Mouse (Mus musculus): ENCODE results near the gene Nr1h2. TPM values are rescaled to one million over a fixed set of nuclear protein-coding genes. Genes with fewer than 3 reads are reported as not detected.

Nr1h2 gene
- total and polyA plus RNA-seq, 3 experiments, result 49.7 to 84.8 (median 53.7) TPM

DNA sequence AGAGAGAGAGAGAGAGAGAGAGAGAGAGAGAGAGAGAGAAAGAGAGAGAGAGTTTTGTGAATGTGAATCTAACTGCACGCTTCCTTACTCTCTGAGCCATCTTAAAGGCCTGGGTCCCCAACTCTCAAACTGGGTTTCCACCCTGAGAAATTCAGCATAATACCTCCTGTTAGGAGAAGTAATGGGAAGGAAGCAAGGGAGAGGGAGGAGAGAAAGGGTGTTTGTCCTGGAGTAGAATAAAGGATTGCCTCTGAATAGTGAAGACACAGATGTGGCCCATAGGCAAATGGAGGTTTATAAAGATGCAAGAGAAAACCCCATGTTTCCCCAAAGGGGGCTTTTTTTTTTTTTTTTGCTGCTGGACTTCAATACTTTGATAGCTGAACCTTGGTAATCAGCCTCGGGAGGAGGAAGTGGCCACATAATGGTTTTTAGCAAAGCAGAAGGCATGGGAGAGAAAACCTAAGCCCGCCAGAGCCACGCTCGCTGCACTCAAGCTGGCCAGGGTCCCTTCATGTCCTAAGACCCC lies 19.3 kb upstream of the Nr1h2 start:
- H3K27ac ChIP-seq, result no peak overlapping the region
- no peak overlapping the region for H3K9ac ChIP-seq (ENCODE audit: low read depth, low read length)
- H3K36me3 ChIP-seq (ENCODE audit: control insufficient read depth, insufficient read depth, low read length), result no peaks in the 10 kb centered on the region
- no peaks in the 10 kb centered on the region for H3K79me2 ChIP-seq (replicated peaks; ENCODE audit: control insufficient read depth, insufficient read depth, low read length)
- H3K4me3 ChIP-seq, result no peak overlapping the region
- 68% methylated on average over 5 of the region's 5 CpGs for WGBS
- no peak for TF ChIP-seq POLR2A (IDR thresholded peaks at IDR 0.05; ENCODE audit: insufficient read depth, low read depth, low read length)
- TF ChIP-seq CTCF (IDR thresholded peaks at IDR 0.05), result no peak
- TF ChIP-seq EP300 (IDR thresholded peaks at IDR 0.05; ENCODE audit: insufficient read depth, low read depth, low read length), result no peak
- DNase-seq, result no peak
- no peaks in the 10 kb centered on the region for H3K27me3 ChIP-seq (ENCODE audit: control insufficient read depth, insufficient read depth, low read length)
- H3K4me1 ChIP-seq (ENCODE audit: control insufficient read depth, insufficient read depth, low read length), result no peaks in the 10 kb centered on the region
- intact Hi-C loops (cut with DNase I), result no loop called here

DNA sequence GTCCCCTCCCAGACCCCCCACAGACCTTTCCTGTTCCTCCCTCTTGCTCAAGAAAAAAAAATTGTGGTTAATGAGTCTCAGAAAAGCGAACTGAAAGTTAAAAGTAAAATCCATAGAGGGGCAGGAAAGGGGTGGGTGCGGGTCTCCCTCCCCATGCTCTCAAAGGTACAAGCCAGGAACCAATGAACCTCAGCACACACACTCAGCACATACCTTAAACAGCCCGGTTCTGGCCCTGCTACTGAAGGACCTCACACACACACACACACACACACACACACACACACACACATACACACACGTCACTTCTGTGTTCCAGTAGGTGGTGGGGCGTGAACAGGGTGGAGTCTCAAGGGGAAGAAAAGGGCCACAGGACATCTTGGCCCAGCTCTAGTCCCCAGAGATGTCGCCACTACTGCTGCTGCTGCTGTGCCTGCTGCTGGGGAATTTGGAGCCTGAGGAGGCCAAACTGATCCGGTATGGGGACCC lies 18.5 kb upstream of the Nr1h2 start, which contains the start of gene Napsa:
Gene Napsa, plus strand, starts transcription at position 168 of the 489 bp plus-strand sequence.
- no peaks in the 10 kb centered on the region for H3K27me3 ChIP-seq (ENCODE audit: control insufficient read depth, insufficient read depth, low read length)

DNA sequence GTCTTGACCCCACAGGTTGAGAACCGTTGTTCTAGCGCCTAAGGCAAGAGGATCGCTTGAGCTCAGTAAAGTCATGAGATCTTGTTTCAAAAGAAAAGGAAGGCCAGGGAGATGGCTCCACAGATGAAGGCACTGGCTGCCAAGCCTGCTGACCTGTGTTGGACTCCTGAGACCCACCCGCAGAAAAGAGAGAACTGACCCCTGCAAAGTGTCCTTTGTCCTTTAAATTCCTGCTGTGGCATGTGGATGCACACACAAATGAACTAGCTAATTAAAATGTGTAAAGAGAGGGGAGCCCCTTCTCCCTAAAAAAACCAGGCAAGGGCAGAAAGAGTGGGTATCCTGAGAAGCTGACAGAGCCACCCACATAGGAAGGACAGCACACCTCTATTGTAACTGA lies 18.1 kb upstream of the Nr1h2 start:
- no peaks in the 10 kb centered on the region for H3K4me1 ChIP-seq (ENCODE audit: control insufficient read depth, insufficient read depth, low read length)
- H3K4me3 ChIP-seq, result no peak overlapping the region
- H3K36me3 ChIP-seq (ENCODE audit: control insufficient read depth, insufficient read depth, low read length), result no peaks in the 10 kb centered on the region
- intact Hi-C loops (cut with DNase I), result no loop called here
- H3K27ac ChIP-seq, result no peak overlapping the region
- 74% methylated on average over 4 of the region's 4 CpGs for WGBS
- no peaks in the 10 kb centered on the region for H3K27me3 ChIP-seq (ENCODE audit: control insufficient read depth, insufficient read depth, low read length)
- H3K79me2 ChIP-seq (replicated peaks; ENCODE audit: control insufficient read depth, insufficient read depth, low read length), result no peaks in the 10 kb centered on the region
- DNase-seq, result no peak
- H3K9ac ChIP-seq (ENCODE audit: low read depth, low read length), result no peak overlapping the region
- TF ChIP-seq EP300 (IDR thresholded peaks at IDR 0.05; ENCODE audit: insufficient read depth, low read depth, low read length) (no peak), POLR2A (IDR thresholded peaks at IDR 0.05; ENCODE audit: insufficient read depth, low read depth, low read length) (no peak), CTCF (IDR thresholded peaks at IDR 0.05) (no peak)

More for the DNA sequence above, 18.5 kb upstream of the Nr1h2 start, which contains the start of gene Napsa:
- intact Hi-C loops (cut with DNase I), result no loop called here
- H3K4me1 ChIP-seq (ENCODE audit: control insufficient read depth, insufficient read depth, low read length), result no peaks in the 10 kb centered on the region
- no peaks in the 10 kb centered on the region for H3K79me2 ChIP-seq (replicated peaks; ENCODE audit: control insufficient read depth, insufficient read depth, low read length)
- TF ChIP-seq EP300 (IDR thresholded peaks at IDR 0.05; ENCODE audit: insufficient read depth, low read depth, low read length), result no peak
- TF ChIP-seq POLR2A (IDR thresholded peaks at IDR 0.05; ENCODE audit: insufficient read depth, low read depth, low read length), result no peak
- no peak for TF ChIP-seq CTCF (IDR thresholded peaks at IDR 0.05)
- no peak within 1 kb of the TSS for H3K4me3 ChIP-seq
- peak in 1 of 2 experiments; percentile 45 for DNase-seq
- H3K27ac ChIP-seq, result no peak within 1 kb of the TSS
- no peaks in the 10 kb centered on the region for H3K36me3 ChIP-seq (ENCODE audit: control insufficient read depth, insufficient read depth, low read length)
- 41% methylated on average over 7 of the region's 7 CpGs for WGBS
- H3K9ac ChIP-seq (ENCODE audit: low read depth, low read length), result no peak within 1 kb of the TSS

DNA sequence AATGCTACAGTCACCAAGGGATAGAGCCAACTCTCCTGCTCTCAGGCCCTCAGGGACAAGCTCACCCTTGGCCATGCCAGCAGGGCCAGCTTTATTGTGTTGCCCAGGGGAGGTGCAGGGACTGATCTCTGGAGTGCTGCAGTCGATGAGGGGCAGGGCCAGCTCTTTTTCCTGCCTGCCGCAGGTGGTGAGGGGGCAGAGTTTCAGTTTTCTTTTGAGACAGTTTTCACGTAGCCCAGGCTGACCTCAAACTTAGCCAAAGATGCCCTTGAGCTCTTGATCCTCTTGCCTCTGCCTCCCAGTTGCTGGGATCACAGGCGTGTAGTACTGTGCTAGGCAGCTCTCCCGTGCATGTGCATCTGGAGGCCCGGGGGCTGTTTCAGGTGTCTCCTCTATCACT lies 17.2 kb upstream of the Nr1h2 start:
- H3K27ac ChIP-seq, result no peak overlapping the region
- TF ChIP-seq CTCF (IDR thresholded peaks at IDR 0.05), result no peak
- no peak for TF ChIP-seq EP300 (IDR thresholded peaks at IDR 0.05; ENCODE audit: insufficient read depth, low read depth, low read length)
- no peak for TF ChIP-seq POLR2A (IDR thresholded peaks at IDR 0.05; ENCODE audit: insufficient read depth, low read depth, low read length)
- no peaks in the 10 kb centered on the region for H3K36me3 ChIP-seq (ENCODE audit: control insufficient read depth, insufficient read depth, low read length)
- DNase-seq, result no peak
- WGBS, result 73% methylated on average over 6 of the region's 6 CpGs
- no peak overlapping the region for H3K9ac ChIP-seq (ENCODE audit: low read depth, low read length)
- no peaks in the 10 kb centered on the region for H3K79me2 ChIP-seq (replicated peaks; ENCODE audit: control insufficient read depth, insufficient read depth, low read length)
- intact Hi-C loops (cut with DNase I), result no loop called here
- H3K4me1 ChIP-seq (ENCODE audit: control insufficient read depth, insufficient read depth, low read length), result no peaks in the 10 kb centered on the region
- H3K4me3 ChIP-seq, result no peak overlapping the region
- H3K27me3 ChIP-seq (ENCODE audit: control insufficient read depth, insufficient read depth, low read length), result no peaks in the 10 kb centered on the region

DNA sequence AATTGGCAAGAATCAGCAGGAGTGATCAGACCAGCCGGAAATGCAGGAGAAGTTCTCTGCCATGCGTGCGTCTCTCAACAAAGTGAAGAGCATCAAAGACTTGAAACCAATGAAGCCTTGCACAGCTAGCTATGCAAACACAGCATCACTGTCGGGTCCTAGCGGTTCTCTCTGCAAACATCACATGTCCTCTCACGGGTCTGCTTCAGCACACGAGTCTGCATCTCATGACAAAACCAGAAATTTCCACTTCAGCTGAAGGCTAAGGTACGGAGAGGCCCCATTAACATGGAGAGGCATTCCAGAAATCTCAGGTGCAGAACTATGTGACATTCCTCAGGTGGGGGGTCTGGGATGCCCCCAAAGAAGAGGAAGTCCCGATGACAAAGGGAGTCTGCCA lies 15.1 kb upstream of the Nr1h2 start:
- WGBS, result 51% methylated on average over 9 of the region's 9 CpGs
- no peak overlapping the region for H3K9ac ChIP-seq (ENCODE audit: low read depth, low read length)
- H3K79me2 ChIP-seq (replicated peaks; ENCODE audit: control insufficient read depth, insufficient read depth, low read length), result no peaks in the 10 kb centered on the region
- no peak for TF ChIP-seq EP300 (IDR thresholded peaks at IDR 0.05; ENCODE audit: insufficient read depth, low read depth, low read length)
- no peak for TF ChIP-seq POLR2A (IDR thresholded peaks at IDR 0.05; ENCODE audit: insufficient read depth, low read depth, low read length)
- no peak for TF ChIP-seq CTCF (IDR thresholded peaks at IDR 0.05)
- H3K27me3 ChIP-seq (ENCODE audit: control insufficient read depth, insufficient read depth, low read length), result no peaks in the 10 kb centered on the region
- no peak overlapping the region for H3K4me3 ChIP-seq
- no peak for DNase-seq
- H3K36me3 ChIP-seq (ENCODE audit: control insufficient read depth, insufficient read depth, low read length), result no peaks in the 10 kb centered on the region
- H3K27ac ChIP-seq, result no peak overlapping the region
- no peaks in the 10 kb centered on the region for H3K4me1 ChIP-seq (ENCODE audit: control insufficient read depth, insufficient read depth, low read length)
- intact Hi-C loops (cut with DNase I), result no loop called here

DNA sequence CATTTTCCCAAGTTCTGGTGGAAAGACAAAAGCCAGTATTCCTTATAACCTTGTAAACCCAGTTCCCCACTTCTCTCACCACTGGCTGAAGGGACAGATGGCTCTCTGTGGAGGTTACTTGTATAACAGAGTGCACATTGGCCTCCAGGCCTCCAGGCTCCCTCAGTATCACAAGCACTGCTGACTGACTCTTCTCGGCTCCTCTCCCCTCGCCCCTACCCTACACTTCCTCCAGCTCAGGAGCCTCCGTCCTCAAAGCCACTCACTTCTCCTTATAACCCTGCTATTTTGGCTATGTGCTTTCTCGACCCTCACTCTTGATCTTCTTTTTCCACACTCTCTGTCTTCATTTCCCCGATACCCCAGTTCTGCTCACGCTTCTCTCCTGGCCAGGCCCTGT lies 11.7 kb upstream of the Nr1h2 start:
- no peak overlapping the region for H3K9ac ChIP-seq (ENCODE audit: low read depth, low read length)
- no peaks in the 10 kb centered on the region for H3K4me1 ChIP-seq (ENCODE audit: control insufficient read depth, insufficient read depth, low read length)
- no peaks in the 10 kb centered on the region for H3K79me2 ChIP-seq (replicated peaks; ENCODE audit: control insufficient read depth, insufficient read depth, low read length)
- no peaks in the 10 kb centered on the region for H3K36me3 ChIP-seq (ENCODE audit: control insufficient read depth, insufficient read depth, low read length)
- H3K4me3 ChIP-seq, result no peak overlapping the region
- no peak overlapping the region for H3K27ac ChIP-seq
- 50% methylated on average over 6 of the region's 6 CpGs for WGBS
- DNase-seq, result no peak
- H3K27me3 ChIP-seq (ENCODE audit: control insufficient read depth, insufficient read depth, low read length), result no peaks in the 10 kb centered on the region
- intact Hi-C loops (cut with DNase I), result no loop called here
- TF ChIP-seq CTCF (IDR thresholded peaks at IDR 0.05) (no peak), POLR2A (IDR thresholded peaks at IDR 0.05; ENCODE audit: insufficient read depth, low read depth, low read length) (no peak), EP300 (IDR thresholded peaks at IDR 0.05; ENCODE audit: insufficient read depth, low read depth, low read length) (no peak)

Measured in heart, adult 2 months (tissue).